Mouse (Mus musculus) spleen, adult 2 months (tissue): ENCODE data around the gene Col12a1. TPM values are rescaled to one million over a fixed set of nuclear protein-coding genes. Genes with fewer than 3 reads are reported as not detected.

Experiments used
- DNase-seq, 2 experiments: peaks; one replicate each; pipeline versions ENCODE4 v3.0.0 to v3.0.0-alpha.2; 2012 to 2021; ENCODE audit warnings: low spot score in 2 of 2, low read depth in 1 of 2
- H3K27ac ChIP-seq: fragments of 200-500 bp; 2 replicates; pipeline ENCODE4 v1.5.1; 2012; ENCODE audit warnings: low read length, inconsistent platforms; ENCODE audit not compliant: insufficient read depth
- H3K27me3 ChIP-seq: fragments of 200-500 bp; 2 replicates; pipeline ENCODE4 v1.6.1; 2012; ENCODE audit warnings: mild to moderate bottlenecking, moderate library complexity, low read length, inconsistent platforms; ENCODE audit not compliant: control insufficient read depth, insufficient read depth
- H3K36me3 ChIP-seq: fragments of 200-500 bp; 2 replicates; pipeline ENCODE4 v1.6.1; 2012; ENCODE audit warnings: mild to moderate bottlenecking, low read length, inconsistent platforms; ENCODE audit not compliant: control insufficient read depth, insufficient read depth
- H3K4me1 ChIP-seq: fragments of 200-500 bp; 2 replicates; pipeline ENCODE4 v1.6.1; 2011; ENCODE audit warnings: inconsistent platforms; ENCODE audit not compliant: control insufficient read depth, insufficient read depth, insufficient read length
- H3K4me3 ChIP-seq: fragments of 200-500 bp; 2 replicates; pipeline ENCODE4 v1.5.1; 2011; ENCODE audit warnings: mild to moderate bottlenecking, inconsistent platforms; ENCODE audit not compliant: insufficient read depth, insufficient read length; ENCODE audit errors: extremely low read depth
- CTCF ChIP-seq: fragments of 200-500 bp; IDR thresholded peaks from 2 replicates; pipeline ENCODE4 v1.5.1; 2011; ENCODE audit warnings: mild to moderate bottlenecking, inconsistent platforms; ENCODE audit not compliant: insufficient read depth, insufficient read length, insufficient replicate concordance; ENCODE audit errors: extremely low read depth
- POLR2A ChIP-seq: fragments of 200-500 bp; IDR thresholded peaks from 2 replicates; pipeline ENCODE4 v1.6.1; 2011; ENCODE audit warnings: low read depth, low read length, inconsistent platforms
- WGBS: fragments of 180-500 bp; shearing (Covaris S2); methylation state at CpG from one replicate; pipeline ENCODE4 v1.1.7; 2018; 5-methylcytosine and 5-hydroxymethylcytosine counted together
- polyA plus RNA-seq: library from polyadenylated mRNA; depleted of rRNA; stranded (reverse); fragments of >200 nt; gene quantifications from 2 replicates; pipeline ENCODE4 v1.2.3, GENCODE M21; 2012; rRNA removed

Gene Col12a1
- polyA plus RNA-seq, 1 experiment, result 3.2 TPM

DNA sequence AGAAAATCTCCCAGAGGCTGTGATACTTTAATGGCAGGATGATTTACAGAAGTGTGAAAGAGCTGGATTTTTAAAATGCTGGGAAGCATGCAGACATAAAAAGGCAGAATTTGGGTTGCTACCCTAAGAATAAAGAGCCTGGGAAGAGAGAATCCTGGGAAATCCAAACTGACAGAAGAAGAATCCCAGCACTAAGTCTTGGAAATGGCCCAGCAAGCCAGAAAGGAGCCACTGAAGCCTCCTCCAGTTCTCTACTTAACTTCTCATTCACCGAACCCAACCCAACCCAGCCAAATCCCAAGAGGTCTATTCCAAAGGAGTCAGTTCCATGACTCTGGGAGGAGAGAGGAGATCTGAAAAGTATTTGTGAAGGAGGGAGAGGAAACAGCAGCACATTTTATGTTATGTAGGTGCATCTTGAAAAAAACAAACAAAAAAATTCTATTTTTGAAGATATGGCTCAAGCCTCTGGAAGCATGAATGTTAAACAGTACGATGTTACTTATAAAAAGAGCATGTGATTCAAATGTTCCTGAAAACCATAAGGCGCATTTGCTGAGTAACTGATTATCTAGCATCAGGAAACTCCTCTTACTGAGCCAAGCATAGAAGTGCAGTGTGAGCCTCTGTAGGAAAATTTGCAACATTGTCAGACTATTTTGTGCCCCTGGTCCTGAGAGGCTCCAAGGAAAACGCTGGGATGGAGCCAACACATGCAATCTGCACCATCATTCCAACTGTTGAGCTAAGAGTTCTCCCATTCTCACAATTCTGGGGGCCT, 132.0 kb downstream of the Col12a1 start:
- H3K36me3 ChIP-seq, result no peaks in the 10 kb centered on the region
- TF ChIP-seq POLR2A, result no peak
- TF ChIP-seq CTCF, result no peak
- H3K27ac ChIP-seq, result no peak overlapping the region
- WGBS, result 78% methylated on average over 4 of the region's 4 CpGs
- no peaks in the 10 kb centered on the region for H3K27me3 ChIP-seq
- no peak overlapping the region for H3K4me3 ChIP-seq
- DNase-seq, result no peak
- H3K4me1 ChIP-seq, result no peaks in the 10 kb centered on the region

DNA sequence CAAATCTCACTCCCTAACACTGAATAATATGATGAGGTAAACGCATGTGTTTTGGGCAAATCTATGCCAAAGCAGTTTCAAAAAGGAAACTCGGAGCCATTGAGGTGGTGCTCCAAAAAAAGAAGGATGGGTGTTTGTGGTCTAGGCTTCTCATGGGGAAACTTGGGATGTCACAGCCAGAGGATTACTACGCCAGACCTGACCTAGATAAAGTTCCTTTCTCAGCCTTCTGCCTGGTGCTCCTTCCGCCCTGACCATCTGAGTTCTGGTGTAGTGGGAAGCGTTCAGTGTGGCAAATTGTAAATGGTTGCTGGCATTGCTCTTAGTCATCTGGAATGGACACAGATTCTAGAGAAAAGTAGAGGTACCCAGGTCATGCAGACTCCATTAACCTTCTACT, 151.8 kb downstream of the Col12a1 start:
- no peak for DNase-seq
- 84% methylated on average over 5 of the region's 5 CpGs for WGBS

DNA sequence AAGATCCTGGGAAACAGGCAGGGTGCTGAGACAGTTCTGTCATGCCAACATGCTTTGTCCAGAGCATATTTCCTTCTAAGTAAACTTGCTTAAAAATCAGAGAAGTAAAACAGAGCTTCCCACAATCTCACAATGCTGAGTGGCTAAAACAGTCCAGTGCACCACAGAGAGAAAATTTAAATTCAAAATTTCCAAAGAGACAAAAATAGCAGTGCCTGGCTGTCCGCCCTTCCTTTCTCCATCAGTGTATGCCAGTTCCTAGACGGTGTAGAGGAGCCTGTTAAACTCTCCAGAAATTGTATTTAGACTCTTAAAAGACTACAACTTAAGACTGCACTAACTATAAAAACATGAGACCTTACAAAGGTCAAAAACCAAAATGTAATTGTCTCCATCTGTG, 165.3 kb downstream of the Col12a1 start:
- Histone ChIP-seq H3K27ac (no peak overlapping the region), H3K36me3 (no peaks in the 10 kb centered on the region), H3K27me3 (no peaks in the 10 kb centered on the region), H3K4me3 (no peak overlapping the region), H3K4me1 (no peaks in the 10 kb centered on the region)
- no peak for DNase-seq
- TF ChIP-seq CTCF (no peak), POLR2A (no peak)
- WGBS, result 75% methylated on average over 2 of the region's 2 CpGs

More for the DNA sequence above, 151.8 kb downstream of the Col12a1 start:
- H3K4me3 ChIP-seq, result no peak overlapping the region
- H3K27ac ChIP-seq, result no peak overlapping the region
- no peaks in the 10 kb centered on the region for H3K27me3 ChIP-seq
- H3K36me3 ChIP-seq, result no peaks in the 10 kb centered on the region
- H3K4me1 ChIP-seq, result no peaks in the 10 kb centered on the region
- TF ChIP-seq CTCF (no peak), POLR2A (no peak)

Other genes with a start within 250 kb of the Col12a1 start
- gene Cox7a2, start 41.0 kb upstream of the Col12a1 start, polyA plus RNA-seq, result 38.5 and 54.2 TPM in 2 replicates
- gene Tmem30a, start 74.7 kb upstream of the Col12a1 start, polyA plus RNA-seq, result 23.0 and 40.0 TPM in 2 replicates